Mouse (Mus musculus): ENCODE measurements at regions not wholly inside any gene's neighbourhood (a gene's known extent, or its start where the extent isn't known, plus 50 kb on each side); places are given as distances from the start of the nearest gene placed in this dataset.
"Not testable (repeated sequence)": the region's sequence is repeated elsewhere in the genome, so short reads cannot be mapped to it uniquely, and the experiment has no call there.

GRCm38 (mm10) chr13:31050160-31050788 lies 76.3 kb downstream of the Gm5447 start:
- in situ Hi-C loops (cut with MboI, MseI), result no loop called here

- in situ Hi-C loops (cut with MboI, MseI), result not testable (repeated sequence)
Measured at GRCm38 (mm10) chr13:31051586-31051985, 77.6 kb downstream of the Gm5447 start.

GRCm38 (mm10) chr13:31054356-31054755 lies 80.4 kb downstream of the Gm5447 start:
- in situ Hi-C loops (cut with MboI, MseI), result no loop called here

DNA sequence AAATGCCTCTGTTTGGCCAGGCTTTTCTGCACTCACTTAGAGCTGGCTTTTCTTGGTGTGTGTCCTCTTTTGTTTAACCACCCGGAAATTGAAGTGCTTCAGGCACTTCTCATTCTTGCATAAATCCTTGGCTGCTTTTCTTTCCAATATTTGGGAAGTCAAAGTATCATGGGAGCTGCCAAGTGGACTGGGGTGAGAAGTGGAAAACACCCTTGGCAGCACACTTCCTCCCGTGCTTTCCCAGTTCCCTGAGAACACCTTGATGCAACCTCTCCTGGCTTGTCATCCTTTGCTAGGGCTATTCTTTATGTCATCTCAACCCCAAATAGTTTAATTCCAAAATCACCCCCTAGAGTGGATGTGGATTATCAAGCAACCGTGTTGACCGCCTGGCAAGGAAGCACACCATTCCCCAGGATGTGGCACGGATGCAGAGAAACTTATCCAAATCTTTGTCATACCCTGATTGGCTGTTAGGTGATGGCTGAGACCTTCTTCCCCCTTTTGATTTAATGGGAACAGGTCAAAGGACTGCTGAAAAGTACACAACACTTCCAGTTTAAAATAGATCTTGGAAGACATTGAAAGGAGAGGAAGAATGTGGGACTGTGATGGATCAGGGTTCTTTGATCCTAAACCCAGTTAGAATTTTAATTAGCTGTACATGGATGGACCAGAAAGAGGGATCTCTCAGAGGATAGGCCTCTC lies 81.5 kb downstream of the Gm5447 start:
- in situ Hi-C loops (cut with MboI, MseI), result no loop called here

DNA sequence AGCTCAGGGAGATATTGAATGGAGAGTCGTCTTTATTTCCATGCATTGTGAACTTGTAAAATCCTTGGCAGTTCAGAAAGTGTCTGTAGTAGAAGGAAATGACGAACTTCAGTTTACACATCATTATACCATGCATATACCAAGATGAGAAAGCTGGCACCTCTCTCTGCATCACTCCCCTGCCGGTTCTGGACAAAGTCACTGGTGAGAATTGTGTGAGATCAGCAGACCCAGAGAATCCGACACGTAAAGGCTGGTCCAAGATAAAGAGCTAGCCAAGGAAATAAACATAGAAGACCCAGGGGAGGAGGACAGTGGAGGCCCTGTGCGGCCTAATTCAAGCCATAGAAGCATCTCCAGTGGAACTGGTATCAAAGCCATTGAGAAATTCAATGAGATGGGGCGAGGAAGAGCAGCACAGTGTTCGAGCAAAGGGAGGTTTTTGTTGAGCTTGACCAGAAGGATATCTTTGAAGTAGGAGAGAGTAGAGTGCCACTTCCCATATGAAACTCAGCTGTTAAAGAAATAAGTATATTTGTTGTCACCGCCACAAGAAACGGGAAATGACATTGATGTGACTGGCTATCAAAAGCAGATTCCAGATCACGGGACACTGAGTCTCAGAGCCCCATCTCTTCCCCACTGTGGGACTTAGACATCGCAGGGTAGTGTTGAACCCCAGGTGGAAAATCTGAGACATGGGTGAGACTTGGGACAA lies 82.3 kb downstream of the Gm5447 start:
- in situ Hi-C loops (cut with MboI, MseI), result no loop called here

DNA sequence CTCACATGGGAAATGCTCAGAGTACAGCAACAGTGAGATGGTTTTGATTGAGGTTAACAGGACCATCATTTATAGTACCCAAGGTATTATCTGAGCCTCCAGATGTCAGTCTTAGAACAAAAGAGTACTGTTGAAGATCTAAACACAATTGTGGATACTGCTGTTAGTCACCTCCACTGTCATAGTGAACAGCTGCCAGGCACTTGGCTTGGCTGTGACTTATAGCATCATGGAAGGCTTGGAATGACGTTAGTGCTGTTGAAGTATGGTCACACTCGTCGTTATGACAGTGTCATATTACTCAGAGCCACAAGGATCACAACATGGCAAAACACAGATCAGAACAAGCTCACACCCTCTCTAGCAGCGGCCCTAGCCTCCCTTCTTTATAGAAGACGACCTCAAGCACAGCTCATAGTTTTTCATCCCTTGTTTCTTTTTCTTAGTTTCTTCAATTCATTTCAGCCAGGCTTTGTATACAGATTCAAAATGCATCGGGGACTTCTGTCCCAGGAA lies 87.0 kb downstream of the Gm5447 start:
- in situ Hi-C loops (cut with MboI, MseI), result no loop called here

DNA sequence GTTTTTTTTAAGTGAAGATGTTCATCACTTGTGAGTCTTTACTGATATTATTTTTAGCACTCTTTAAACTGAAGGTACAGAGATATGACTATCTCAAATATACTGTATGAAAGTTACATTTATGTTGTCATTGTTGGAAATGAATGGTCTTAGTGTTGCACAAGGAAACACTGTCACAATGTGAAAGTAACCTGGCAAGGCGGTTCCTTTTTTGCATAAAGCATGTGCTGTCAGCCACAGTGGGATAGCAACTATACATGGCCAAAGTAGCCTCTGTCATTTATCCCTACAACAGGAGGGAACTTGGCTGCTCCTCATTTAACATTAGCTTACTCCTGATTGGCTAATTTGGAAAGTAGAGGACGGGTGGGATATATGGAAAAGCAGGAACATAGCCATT lies 94.3 kb downstream of the Gm5447 start:
- in situ Hi-C loops (cut with MboI, MseI), result no loop called here

- in situ Hi-C loops (cut with MboI, MseI), result loop anchor here (5.0 to 25.0 kb wide), 5 partner anchors 174 to 551 kb away; partner anchors contain the start of gene Foxf2 (in 1 of the 2)
Measured at GRCm38 (mm10) chr13:31076541-31076940, 102.5 kb downstream of the Gm5447 start.

GRCm38 (mm10) chr13:31078751-31079150 lies 104.7 kb downstream of the Gm5447 start:
- in situ Hi-C loops (cut with MboI, MseI), result loop anchor here (5.0 to 25.0 kb wide), 5 partner anchors 176 to 549 kb away; partner anchors contain the start of gene Foxf2 (in 1 of the 2)

DNA sequence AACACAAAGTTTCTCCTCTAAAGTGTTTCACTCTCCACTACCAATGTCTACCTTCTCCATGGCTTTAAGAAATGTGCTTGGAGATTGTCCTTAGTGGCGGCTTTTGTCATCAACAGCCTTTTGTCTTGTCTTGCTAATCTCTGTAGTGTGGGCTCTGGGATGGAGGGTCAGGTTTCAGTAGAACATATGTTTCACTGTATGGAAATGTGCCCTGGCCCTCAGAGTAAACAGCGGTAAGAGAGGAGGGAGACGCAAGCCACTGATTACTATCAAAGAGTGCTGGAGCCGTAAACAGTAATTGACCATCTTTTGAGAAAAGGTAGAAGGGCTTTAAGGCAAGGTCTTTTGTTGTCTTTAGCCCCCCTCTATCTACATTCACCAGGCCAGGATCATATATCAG lies 106.2 kb downstream of the Gm5447 start:
- in situ Hi-C loops (cut with MboI, MseI), result loop anchor here in 1 of 2 experiments (25.0 kb wide), 1 partner anchor 518 kb away; no protein-coding TSS in a partner anchor

DNA sequence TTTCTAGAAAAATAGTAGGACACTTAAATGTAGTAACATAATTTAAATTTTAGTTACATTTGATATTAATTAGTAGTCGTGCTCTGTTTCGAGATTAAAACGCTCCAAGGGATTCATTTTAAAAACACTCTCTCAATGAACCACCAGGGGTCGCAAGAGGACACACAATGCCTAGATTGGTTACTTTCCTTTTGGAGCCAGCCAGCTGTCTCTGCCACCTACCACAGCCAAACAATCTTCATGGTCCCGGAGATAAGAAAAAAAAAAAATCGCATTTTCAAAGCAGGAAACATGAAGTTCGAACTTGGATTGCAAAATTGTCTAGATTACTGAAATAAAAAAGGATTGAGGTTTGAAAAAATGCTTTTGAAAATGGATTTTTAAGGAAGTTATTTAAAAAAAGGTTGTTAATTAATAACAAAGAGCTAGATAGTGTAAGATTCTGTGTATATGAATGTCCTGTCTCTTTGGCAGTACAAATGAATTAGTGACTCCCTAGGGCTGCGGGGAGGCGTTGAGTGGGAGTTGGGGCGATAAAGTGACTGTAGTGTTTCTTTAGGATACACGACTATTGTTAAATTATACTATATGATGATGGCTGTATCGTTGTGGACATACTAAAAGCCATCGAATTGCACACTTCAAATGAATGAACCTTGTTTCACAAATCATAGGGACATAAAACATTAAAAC lies 108.6 kb downstream of the Gm5447 start:
- in situ Hi-C loops (cut with MboI, MseI), result loop anchor here in 1 of 2 experiments (25.0 kb wide), 1 partner anchor 520 kb away; no protein-coding TSS in a partner anchor

DNA sequence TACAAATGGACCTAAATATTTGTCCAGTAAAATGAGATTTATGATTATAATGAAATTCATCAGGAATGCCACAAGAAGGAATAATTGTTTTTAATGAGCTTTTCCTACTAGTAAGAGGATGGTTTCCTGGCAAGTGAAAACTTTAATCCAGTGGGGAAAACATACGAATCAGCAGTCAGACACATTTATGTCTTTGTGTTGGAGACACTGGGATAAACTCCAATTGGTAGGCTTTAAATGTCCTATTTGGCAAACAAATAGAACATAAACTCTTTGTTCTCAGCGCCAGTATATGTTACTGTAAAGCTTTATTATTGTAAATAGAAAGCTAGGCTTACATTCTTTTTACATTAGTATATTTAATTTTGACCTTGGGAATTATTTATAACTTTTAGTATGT lies 127.0 kb downstream of the Gm5447 start:
- in situ Hi-C loops (cut with MboI, MseI), result no loop called here

- in situ Hi-C loops (cut with MboI, MseI), result no loop called here
Measured at GRCm38 (mm10) chr13:31107434-31107833, 133.4 kb downstream of the Gm5447 start.

DNA sequence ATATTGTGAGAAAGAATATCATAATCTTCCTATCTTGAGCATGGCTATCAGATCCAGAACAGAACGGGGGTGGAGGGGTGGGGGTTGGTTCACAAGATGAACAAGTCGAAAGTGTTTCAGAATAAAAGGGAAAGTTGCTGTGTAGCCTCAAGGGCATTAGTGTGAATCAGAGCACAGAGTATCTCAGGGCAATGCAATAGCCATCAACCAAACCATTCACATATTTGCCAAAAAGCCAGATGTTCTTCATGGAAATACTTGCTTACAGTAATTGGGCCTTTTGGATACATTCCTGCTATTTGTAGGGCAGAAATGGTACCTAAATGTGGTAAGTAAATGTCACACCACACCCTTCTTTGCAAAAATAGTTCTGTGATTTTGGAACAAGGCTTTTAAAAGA lies 135.2 kb downstream of the Gm5447 start:
- in situ Hi-C loops (cut with MboI, MseI), result no loop called here

DNA sequence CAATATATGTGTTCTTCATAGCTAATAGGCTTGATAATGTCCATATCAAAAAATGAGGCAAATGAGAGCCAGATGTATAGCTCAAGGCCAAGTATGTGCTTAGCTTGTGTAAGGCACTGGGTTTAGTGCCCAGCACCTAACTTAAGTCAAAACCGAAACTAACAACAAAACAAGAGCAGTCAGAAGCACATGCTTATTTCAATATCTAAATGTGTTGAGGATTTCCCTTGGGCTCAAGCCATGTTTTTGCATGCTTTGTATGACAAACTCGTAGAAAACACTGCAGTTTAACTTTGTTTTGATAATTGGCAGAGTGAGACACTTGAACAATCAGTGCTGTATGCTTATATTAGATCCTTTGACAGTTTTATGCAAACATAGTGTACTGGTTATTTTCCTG lies 148.7 kb downstream of the Gm5447 start:
- in situ Hi-C loops (cut with MboI, MseI), result no loop called here

GRCm38 (mm10) chr13:31124547-31125216 lies 150.7 kb downstream of the Gm5447 start:
- in situ Hi-C loops (cut with MboI, MseI), result no loop called here

DNA sequence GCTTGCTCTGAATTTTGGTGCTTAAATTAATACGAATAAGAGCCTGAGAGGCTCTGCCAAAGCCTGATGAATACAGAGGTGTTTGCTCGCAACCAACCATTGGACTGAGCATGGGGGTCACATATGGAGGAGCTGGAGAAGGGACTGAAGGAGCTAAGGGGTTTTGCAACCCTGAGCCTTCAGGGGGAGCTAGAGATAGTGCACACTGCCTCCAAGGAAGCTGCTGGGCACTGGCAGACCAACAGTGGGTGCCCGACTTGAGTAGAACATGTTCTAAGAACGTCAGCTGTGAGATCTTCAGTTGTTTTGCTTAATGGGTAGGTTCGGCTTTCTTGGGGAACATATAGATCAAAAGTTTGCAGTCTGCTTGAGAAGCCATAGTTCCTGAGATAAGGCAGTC lies 158.5 kb downstream of the Gm5447 start:
- in situ Hi-C loops (cut with MboI, MseI), result no loop called here

GRCm38 (mm10) chr13:31139686-31140085 lies 165.7 kb downstream of the Gm5447 start:
- in situ Hi-C loops (cut with MboI, MseI), result no loop called here

DNA sequence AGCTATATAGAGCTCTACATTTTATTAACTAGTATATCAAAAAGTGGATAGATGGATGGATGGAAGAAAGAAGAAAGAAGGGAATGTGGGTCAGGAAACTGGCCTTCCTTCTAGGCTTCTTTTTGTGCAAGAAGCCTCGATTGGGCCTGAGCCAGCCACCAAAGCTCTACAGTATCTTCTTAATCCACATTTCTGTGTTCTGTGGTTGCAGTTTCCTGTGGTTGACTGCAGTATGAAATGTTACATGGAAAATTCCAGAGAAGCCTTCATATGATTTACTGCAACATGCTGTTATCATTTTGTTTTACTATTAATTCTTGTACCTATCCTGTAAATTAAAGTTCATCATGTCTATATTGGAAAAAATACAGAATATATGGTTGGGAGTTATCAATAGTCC lies 173.3 kb downstream of the Gm5447 start:
- in situ Hi-C loops (cut with MboI, MseI), result no loop called here

DNA sequence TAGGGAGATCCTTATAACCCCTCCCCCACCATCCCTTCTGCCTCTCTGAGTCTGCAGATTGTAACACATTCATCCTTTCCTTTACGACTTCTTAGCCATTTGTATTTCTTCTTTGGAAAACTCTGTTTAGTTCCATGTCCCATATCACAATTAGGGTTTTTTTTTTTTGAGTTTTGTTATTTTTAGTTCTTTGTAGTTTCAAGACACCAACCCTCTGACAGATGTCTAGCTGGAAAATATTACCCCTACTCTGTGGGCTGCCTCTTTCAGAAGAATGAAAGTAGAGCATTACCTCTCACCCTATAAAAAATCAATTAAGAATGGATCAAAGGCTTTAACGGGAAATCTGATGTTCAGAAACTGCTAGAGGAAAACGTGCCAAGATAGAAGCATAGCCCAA lies 180.1 kb downstream of the Gm5447 start:
- in situ Hi-C loops (cut with MboI, MseI), result no loop called here

DNA sequence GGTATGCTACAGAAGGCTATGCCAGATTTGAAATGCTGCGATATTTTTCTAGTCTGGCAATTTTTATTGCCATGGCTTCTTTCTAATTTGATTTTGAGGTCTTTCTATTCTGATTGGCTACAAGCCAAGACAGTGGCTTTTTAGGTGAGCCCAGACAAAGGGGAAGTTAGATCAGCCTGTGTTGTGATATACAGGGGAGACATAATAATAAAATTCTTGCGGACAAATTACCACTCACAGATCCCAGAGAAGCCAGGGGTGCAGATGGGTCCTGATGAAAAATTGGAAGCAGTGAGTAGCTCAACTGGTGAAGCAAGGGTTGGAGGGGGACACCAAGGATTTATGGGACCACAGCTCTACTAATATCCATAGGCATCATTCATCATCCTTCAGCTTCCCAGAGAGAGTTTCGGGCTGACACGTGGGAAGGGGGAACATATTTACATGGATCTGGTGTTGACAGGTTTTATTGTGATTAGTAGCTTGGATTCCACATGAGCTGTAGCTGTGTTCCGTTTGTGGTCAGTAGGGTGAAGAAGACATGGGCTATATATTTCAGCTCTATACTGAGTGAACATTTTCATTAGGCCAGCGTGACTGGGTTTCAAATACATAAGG lies 190.0 kb downstream of the Gm5447 start:
- in situ Hi-C loops (cut with MboI, MseI), result no loop called here
